Mouse (Mus musculus): ENCODE measurements at regions not wholly inside any gene's neighbourhood (a gene's known extent, or its start where the extent isn't known, plus 50 kb on each side); places are given as distances from the start of the nearest gene placed in this dataset.
"Not testable (repeated sequence)": the region's sequence is repeated elsewhere in the genome, so short reads cannot be mapped to it uniquely, and the experiment has no call there.

- H3K27ac ChIP-seq; H3K9me3 ChIP-seq; H3K4me2 ChIP-seq (replicated peaks); ATAC-seq (ENCODE audit: insufficient number of reproducible peaks, insufficient read depth, low FRiP score, low TSS enrichment); H3K4me3 ChIP-seq; H3K36me3 ChIP-seq; H3K4me1 ChIP-seq; H3K27me3 ChIP-seq; H3K9ac ChIP-seq: not testable (repeated sequence)
- WGBS: no CpG with 5 or more reads among the region's 1 CpGs
Measured at GRCm38 (mm10) chr8:20135626-20136025, 227.4 kb downstream of the Gm15319 start.

GRCm38 (mm10) chr8:20145436-20145835 lies 217.6 kb downstream of the Gm15319 start:
- not testable (repeated sequence) for H3K27ac ChIP-seq, H3K4me3 ChIP-seq
- 86% methylated on average over 4 of the region's 4 CpGs for WGBS

GRCm38 (mm10) chr8:20151317-20152047 lies 211.5 kb downstream of the Gm15319 start:
- H3K27me3 ChIP-seq; H3K36me3 ChIP-seq; H3K27ac ChIP-seq; H3K4me2 ChIP-seq (replicated peaks); H3K4me3 ChIP-seq; ATAC-seq (ENCODE audit: insufficient number of reproducible peaks, insufficient read depth, low FRiP score, low TSS enrichment); H3K4me1 ChIP-seq; H3K9ac ChIP-seq; H3K9me3 ChIP-seq: not testable (repeated sequence)
- WGBS: 87% methylated on average over 6 of the region's 11 CpGs

More at GRCm38 (mm10) chr8:20145436-20145835, 217.6 kb downstream of the Gm15319 start:
- H3K27me3 ChIP-seq; H3K9me3 ChIP-seq; H3K9ac ChIP-seq; H3K36me3 ChIP-seq; ATAC-seq (ENCODE audit: insufficient number of reproducible peaks, insufficient read depth, low FRiP score, low TSS enrichment); H3K4me2 ChIP-seq (replicated peaks); H3K4me1 ChIP-seq: not testable (repeated sequence)

GRCm38 (mm10) chr8:20154091-20154490 lies 208.9 kb downstream of the Gm15319 start:
- ATAC-seq (ENCODE audit: insufficient number of reproducible peaks, insufficient read depth, low FRiP score, low TSS enrichment); H3K36me3 ChIP-seq; H3K27ac ChIP-seq; H3K9me3 ChIP-seq; H3K4me3 ChIP-seq; H3K4me1 ChIP-seq; H3K9ac ChIP-seq; H3K4me2 ChIP-seq (replicated peaks); H3K27me3 ChIP-seq: not testable (repeated sequence)
- WGBS: 100% methylated on average over 1 of the region's 1 CpGs

Data from embryonic facial prominence, embryonic 12.5 days (tissue).